Mouse (Mus musculus) ovary, postnatal 36 days (tissue): ENCODE results near the gene Man2a1.

ENCODE experiments used
- DNase-seq: peaks from one replicate; pipeline ENCODE4 v3.0.0; 2022; ENCODE audit warnings: low spot score, mixed read lengths

The Man2a1 gene

DNA sequence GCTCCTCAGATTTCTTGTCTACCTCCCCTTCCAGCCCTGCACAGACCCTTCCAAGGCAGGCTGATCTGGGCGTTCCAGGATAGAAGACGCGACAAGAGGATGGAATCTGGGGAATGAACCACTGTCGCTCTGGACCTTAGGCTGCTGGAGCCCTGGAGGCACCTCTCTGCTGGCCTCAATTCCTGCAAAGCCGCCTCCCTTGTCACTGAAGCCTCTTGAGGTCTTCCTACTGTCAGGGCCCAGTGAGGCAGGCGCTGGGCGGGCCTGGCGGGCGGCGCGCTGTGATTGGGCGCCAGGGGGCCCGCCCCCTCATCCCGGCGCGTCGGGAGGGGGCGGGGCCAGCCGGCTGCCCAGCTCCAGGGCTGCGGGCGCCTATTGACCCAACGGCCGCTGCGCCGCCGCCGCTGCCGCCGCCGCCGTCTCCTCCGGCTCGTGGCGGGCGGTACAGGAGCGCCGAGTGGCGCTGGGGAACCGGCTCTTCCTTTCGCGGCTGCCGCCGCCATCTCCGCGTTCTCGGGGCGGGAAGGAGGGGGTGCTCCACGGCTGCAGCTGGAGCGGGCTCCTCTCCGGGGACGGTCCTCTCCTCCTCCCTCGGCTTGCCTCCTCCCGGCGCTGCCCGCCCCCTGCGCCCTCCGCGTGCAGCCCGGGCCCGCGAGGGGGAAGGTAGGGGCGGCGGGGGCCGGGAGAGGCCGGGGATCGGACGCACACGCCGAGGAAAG is at the start of gene Man2a1:
Gene Man2a1, plus strand, starts transcription at position 365 of the 719 bp plus-strand sequence.
- peak; percentile 91 for DNase-seq

DNA sequence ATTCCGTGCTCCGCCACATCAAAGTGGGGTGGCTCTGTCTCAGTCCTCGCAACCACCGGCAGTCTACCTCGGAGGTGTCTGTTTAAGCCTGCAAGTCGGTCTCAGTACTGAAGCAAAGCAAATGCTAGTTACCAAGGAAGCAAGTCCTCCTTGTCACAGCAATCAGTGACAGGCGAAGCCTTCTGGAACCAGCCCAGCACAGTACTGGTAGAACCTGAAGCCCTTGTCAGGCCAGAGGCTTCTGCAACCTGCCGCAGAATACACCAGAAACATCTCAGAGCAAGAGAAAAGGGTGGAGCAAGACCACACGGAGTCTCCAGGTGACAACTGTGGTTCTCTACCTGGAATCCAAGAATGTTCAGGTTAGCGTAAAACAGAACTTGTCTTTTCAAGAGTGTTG is 47.2 kb upstream of the Man2a1 start:
- DNase-seq = no peak

GRCm38 (mm10) chr17:64554901-64555300 is 45.6 kb upstream of the Man2a1 start:
- no peak for DNase-seq

- DNase-seq = no peak
These were observed 43.7 kb upstream of the Man2a1 start for GRCm38 (mm10) chr17:64556661-64557445.

DNA sequence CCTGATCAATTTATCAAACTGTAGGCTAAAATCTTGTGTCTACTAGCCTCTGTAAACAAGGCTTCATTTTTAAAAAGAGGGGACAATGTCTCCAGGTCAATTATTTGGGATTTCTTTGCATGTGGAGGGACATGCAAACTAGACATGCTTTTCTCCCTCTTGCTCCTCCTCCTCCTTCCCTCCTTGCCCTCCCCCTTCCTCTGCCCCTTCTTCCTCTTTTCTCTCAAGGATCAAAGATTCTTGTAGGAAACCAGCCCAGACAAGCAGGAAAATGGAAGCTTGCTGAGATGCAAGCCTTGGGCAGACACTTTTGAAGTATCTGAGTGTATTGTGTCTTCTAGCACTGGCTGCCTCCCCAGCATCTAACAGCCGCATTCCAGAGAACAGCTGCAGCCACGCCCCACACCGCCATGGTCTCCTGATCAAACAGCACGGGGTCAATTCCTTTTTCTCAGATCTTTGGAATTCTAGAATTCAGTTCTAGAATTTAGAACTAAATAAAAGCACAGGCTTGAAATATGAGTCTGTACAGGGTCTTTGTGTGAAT is 41.5 kb upstream of the Man2a1 start:
- no peak for DNase-seq

DNA sequence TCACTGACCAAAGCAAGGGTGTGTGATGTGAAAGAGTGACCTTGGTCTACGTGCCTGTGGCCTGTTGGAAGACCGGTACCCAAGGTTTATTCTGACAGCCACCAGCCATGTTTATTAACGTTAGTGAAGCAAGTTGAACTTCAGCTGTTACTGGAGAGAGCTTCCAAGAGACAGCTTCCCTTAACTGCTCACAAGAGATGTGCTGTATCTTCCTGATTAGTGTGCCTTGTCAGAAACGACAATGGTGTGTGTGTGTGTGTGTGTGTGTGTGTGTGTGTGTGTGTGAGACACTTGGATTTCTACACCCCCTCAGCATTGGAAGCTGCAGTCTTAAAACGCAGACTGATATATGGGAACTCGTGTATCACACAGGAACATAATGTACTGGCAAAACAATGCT is 34.1 kb upstream of the Man2a1 start:
- DNase-seq = no peak

GRCm38 (mm10) chr17:64567546-64567945 is 33.0 kb upstream of the Man2a1 start:
- DNase-seq = no peak

DNA sequence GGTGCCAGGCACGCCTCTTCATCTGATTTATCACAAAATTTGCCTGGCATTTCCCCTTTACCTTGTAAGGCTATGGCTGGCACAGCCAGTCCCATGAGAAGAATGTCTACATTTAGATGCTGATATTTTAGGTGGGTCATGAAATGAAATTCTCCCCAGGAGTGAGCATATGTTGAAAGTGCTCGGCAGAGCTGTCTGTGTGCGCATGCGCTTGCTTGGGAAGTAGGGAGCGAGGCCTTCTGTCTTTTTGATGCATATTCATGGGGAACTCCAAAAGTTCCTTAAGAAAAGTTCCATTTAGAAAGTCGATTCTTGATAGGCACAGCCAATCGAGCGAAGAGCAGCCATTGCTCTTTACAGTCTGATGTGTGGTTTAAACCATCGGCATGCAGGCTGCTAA is 26.6 kb upstream of the Man2a1 start:
- no peak for DNase-seq

GRCm38 (mm10) chr17:64575240-64575639 is 25.3 kb upstream of the Man2a1 start:
- no peak for DNase-seq

DNA sequence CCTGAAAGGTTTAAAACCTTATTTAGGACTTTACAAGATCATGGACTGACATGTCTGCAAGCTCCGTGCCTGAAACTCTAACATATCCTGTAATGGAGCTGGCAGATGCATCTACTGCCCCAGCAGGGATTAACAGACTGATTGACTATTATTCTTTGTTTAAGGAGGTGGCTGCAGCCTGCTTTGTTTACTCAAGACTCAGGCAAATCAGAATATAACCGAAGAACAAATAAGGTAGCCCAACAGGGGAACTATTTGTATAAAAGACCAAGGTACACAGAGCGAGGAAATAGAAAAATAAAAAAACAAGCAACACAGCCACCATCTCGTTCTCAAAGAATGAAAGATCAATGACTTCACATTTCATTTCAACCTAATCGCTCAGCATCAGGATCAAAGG is 23.1 kb upstream of the Man2a1 start:
- DNase-seq = no peak

GRCm38 (mm10) chr17:64578346-64578745 is 22.2 kb upstream of the Man2a1 start:
- DNase-seq = no peak

GRCm38 (mm10) chr17:64579696-64580095 is 20.8 kb upstream of the Man2a1 start:
- DNase-seq = no peak

GRCm38 (mm10) chr17:64581133-64581532 is 19.4 kb upstream of the Man2a1 start:
- no peak for DNase-seq

DNA sequence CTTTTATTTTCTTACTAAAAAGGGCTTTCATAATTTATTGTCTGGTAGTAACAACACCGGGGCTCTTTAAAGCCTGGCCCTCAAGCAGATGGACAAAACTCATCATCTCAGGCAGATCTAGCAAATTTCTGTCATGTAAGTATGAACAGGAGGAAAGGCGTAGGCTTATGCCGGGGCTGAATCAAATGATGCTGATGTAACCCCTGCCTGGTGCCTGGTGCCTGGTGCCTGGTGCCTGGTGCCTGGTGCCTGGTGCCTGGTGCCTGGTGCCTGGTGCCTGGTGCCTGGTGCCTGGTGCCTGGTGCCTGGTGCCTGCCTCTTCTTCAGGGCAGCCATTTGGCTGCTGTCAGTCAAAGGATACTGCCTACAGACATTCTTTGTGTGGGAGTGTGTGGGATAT is 18.6 kb upstream of the Man2a1 start:
- no peak for DNase-seq

DNA sequence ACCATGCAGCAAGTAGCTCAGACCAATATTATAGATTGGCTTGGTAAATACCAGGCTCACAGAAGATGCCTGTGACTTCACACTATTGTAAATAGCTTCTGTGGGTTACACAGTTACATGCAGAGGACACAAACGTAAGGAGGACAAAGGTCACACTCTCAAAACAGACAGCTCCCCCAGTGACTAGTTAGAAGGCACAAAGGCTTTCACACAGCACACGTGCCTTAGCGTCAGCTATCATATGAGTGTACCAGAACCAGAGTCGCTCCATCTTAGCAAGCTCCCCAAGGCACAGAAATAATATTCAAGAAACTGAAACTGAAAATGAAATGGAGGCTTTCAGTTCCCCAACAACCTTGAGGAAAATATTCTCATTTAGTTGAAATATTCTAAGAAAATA is 10.1 kb upstream of the Man2a1 start:
- no peak for DNase-seq

GRCm38 (mm10) chr17:64591366-64591765 is 9.2 kb upstream of the Man2a1 start:
- no peak for DNase-seq

GRCm38 (mm10) chr17:64592355-64592754 is 8.2 kb upstream of the Man2a1 start:
- no peak for DNase-seq

DNA sequence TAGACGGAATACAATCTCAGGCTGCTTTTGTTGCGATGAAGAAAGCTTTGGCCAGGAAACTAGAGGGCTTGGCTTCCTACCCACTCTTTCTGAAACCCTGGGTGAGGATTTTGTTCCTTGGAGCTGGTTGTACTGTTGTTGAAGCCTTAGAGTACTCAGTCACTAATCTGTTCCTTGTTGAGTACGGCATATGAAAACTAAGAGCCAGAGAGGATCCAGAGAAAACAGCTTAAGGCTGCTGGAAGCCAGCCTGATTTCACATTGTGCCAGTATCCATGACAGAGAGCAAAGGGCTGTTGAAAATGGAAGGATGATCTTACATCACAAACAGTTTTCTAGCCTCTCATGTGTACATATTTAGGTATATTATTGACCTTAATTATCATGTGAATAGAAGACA is 7.7 kb upstream of the Man2a1 start:
- no peak for DNase-seq

GRCm38 (mm10) chr17:64597770-64598169 is 2.8 kb upstream of the Man2a1 start:
- no peak for DNase-seq

DNA sequence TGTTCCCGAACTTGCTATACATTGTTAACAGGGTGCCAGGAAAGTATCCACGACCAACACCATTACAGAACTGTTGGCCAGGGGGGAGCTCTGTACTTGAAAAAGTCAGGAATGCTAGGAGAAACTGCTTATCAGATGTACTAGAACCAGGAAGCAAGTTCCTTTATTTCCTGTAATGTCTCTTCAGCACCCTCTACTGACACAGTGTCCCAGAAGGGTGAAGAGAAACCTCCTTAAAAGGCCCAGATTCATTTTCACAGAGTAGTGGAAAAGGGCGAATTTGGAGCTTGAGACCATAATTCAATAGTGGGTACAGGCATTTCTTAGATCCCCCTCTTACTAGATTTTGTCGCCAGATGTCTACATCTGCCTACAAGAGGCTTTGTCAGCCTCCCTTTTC is 620 bp upstream of the Man2a1 start:
- no peak for DNase-seq

GRCm38 (mm10) chr17:64601091-64601750 is 685 bp downstream of the Man2a1 start:
- DNase-seq = peak; percentile 68

DNA sequence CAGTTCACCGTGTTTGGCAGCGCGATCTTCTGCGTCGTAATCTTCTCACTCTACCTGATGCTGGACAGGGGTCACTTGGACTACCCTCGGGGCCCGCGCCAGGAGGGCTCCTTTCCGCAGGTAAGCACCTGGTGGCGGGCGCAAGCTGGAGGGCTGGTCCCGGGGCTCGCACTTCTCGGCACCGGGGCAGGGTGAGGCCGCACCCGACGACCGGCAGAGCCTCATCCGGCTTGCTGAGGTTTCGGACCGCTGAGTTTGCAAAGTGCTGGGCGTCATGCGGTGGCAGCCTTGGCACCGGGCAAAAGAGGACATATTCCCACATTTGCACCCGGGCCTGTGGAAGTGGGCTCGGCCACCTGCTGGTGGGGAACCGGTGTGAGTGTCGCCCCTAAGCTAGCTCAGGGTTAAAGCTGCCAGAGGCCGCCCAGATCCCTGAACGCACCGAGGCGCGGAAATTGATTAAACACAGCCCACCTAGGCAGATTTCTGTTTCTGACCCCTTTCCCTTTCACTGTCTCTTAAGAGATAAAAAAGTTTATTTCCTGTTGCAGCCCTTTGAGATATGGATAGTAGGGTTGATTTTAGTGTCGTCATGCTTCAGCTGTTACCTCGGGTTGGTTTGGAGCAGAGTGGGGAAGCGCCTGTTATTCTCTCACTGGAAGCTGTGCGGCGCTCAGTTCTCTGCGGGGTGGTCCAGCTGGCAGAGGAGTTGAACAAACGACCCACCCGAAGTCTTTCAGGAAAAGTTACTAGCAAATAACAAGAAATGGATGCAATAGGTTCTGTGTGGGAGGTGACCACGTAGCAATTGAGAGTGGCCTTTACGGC is 1.4 kb downstream of the Man2a1 start:
- peak; percentile 59 for DNase-seq
